Mouse (Mus musculus): ENCODE results near the gene Prr15l.

DNA sequence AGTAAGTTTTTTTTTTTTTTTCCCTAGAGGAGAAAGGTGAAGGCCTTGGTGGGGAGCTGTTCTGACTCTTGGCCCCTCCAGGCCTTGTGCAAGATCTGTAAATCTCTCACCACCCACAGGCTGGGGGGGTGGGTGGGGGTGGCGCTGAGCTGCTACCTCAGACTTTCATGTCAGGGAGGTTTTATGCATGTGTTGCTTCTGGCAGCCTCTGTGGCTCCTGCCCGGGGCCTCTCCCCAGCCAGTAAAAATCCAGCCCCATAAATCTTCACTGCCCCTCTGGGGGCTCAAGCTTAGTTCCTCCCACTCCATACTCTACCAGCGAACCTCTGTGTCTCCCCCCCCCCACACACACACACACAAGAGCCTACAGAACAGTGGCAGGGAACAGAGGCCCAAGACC, 58.6 kb downstream of the Prr15l start:
- TF ChIP-seq CTCF (IDR thresholded peaks at IDR 0.05; ENCODE audit: borderline replicate concordance, insufficient read depth, low read length) (no peak), POLR2A (IDR thresholded peaks at IDR 0.05; ENCODE audit: low read depth, low read length) (no peak)

All from embryonic fibroblast, embryonic 13.5 days (primary cell).